Mouse (Mus musculus): ENCODE data around the gene Dvl3.

The Dvl3 gene

DNA sequence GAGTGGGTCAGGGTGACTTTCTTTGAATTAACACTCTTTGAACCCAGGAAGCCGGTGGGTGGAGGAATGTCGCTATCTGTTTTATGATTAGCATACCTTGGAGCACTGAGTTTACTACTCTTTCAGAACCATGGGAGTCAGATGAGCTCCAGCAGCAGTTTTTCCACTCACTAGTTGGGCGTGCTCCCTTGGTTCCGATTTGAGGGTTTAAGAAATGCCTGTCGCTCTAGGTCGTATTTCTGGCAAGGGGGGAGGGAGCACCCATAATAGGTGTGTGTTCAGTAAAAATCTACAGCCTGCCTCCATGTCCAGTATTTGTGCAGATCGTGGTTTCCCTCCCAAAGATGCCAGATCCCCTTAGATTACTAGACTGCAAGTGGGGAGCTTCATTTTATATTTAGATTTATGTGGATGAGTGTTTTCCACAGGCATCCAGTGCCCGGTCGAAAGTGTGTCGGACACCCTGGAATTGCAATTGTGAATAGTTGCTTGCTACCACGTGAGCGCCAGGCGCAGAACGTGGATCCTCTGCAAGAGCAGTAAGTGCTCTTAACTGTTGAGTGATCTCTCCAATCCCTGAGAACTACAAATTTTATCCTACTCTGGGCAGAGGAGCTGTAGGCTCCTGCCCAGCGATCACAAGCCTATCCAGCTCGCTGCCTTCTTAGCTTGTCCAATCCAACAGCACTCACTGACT, 18.7 kb upstream of the Dvl3 start:
- DNase-seq (ENCODE audit: low read depth, low spot score) = no peak

GRCm38 (mm10) chr16:20498677-20499475, 17.9 kb upstream of the Dvl3 start, which contains the start of gene Eif2b5:
Gene Eif2b5, plus strand, starts transcription at chr16:20498817.
- peak; percentile 91 for DNase-seq (ENCODE audit: low read depth, low spot score)

DNA sequence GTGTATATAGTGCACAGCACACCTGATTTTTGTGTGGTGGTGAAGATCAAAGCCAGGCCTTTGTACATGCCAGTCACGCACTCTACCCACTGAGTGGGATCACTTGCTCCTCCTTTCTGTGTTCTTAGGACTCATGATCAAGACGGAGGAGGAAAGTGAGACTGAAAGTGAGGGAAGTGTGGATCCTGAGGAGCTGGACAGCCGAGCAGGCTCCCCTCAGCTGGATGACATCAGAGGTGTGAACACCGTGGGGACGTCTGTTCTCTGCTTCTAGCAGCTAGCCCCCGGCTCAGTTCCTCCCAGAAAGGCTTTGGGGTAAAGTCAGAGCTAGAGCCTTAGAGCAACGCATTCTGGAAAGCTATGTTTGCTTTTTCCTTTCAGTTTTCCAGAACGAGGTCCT, 10.8 kb upstream of the Dvl3 start:
- DNase-seq (ENCODE audit: low read depth, low spot score) = no peak

DNA sequence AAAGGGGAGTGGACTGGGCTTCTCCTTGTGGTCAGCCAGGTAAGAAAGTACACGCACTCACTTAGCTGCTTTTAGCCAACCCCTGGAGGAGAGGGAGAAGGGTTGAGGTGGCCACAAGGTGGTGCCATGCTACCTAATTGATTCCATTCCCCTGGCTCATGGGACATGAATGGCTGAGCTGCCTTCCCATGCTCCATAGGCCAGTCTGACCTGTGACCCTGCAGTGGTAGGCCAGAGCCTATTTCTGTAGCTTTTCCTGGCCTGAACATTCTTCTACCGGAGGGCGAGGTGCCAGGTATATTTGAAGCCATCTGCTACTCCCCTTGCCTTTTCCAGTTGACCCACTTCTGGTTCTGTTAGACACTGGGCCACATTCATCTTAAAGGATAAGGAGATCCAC, 7.4 kb upstream of the Dvl3 start:
- DNase-seq (ENCODE audit: low read depth, low spot score) = no peak

GRCm38 (mm10) chr16:20511277-20511847, 5.4 kb upstream of the Dvl3 start:
- no peak for DNase-seq (ENCODE audit: low read depth, low spot score)

- DNase-seq (ENCODE audit: low read depth, low spot score) = no peak
Measured at GRCm38 (mm10) chr16:20516032-20516431, 750 bp upstream of the Dvl3 start.

GRCm38 (mm10) chr16:20517216-20517615, 434 bp downstream of the Dvl3 start:
- no peak for DNase-seq (ENCODE audit: low read depth, low spot score)

- DNase-seq (ENCODE audit: low read depth, low spot score) = no peak
Measured at GRCm38 (mm10) chr16:20517701-20518374, 1.1 kb downstream of the Dvl3 start.

- no peak for DNase-seq (ENCODE audit: low read depth, low spot score)
Measured at GRCm38 (mm10) chr16:20523886-20524285, 7.1 kb downstream of the Dvl3 start.

- DNase-seq (ENCODE audit: low read depth, low spot score) = no peak
Measured at GRCm38 (mm10) chr16:20528779-20529178, 12.0 kb downstream of the Dvl3 start.

GRCm38 (mm10) chr16:20529375-20529774, 12.6 kb downstream of the Dvl3 start:
- no peak for DNase-seq (ENCODE audit: low read depth, low spot score)

DNA sequence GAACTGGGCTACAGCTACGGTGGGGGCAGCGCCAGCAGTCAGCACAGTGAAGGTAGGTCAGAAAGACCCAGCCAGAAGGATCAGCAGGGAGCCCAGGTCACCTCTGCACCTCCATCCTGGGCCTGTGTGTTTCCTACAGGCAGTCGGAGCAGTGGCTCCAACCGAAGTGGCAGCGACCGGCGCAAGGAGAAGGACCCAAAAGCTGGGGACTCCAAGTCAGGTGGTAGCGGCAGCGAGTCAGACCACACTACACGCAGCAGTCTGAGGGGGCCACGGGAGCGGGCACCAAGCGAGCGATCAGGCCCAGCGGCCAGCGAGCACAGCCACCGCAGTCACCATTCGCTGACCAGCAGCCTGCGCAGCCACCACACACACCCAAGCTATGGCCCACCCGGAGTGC, 14.2 kb downstream of the Dvl3 start:
- no peak for DNase-seq (ENCODE audit: low read depth, low spot score)

GRCm38 (mm10) chr16:20534617-20535295, 18.0 kb downstream of the Dvl3 start:
- DNase-seq (ENCODE audit: low read depth, low spot score) = no peak

- peak; percentile 99 for DNase-seq (ENCODE audit: low read depth, low spot score)
Measured at GRCm38 (mm10) chr16:20535296-20536080, 18.7 kb downstream of the Dvl3 start, which contains the start of gene Ap2m1. Gene Ap2m1, plus strand, starts transcription at chr16:20535478.

DNA sequence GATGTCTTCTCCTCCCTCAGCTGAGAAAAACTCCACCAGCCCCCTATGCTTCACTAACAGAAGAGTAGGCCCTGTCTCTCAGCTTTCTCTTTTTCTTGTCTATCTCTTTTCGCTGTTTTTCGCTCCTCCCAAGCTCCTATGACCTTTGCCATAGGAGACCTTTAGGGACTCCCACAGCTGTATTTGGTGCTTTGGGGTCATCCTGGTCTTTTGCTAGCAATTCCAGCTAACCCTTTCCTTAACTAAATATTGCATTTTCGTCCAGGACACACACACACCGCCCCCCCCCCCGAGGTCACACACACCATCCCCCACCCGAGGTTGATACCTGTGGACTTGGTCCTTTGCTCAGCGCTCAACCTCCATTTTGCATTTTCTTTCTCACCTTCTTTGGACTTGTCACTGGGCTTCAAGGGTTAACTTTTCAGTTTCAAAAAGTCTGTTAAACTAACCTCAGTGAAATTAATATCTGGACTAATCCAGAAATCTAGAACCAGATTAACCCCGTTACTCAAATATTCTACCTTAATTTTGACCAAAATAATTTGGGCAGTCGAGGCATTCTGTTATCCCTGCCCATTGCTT, 19.4 kb downstream of the Dvl3 start:
- no peak for DNase-seq (ENCODE audit: low read depth, low spot score)

- no peak for DNase-seq (ENCODE audit: low read depth, low spot score)
Measured at GRCm38 (mm10) chr16:20537071-20537471, 20.3 kb downstream of the Dvl3 start.

GRCm38 (mm10) chr16:20537601-20538320, 21.0 kb downstream of the Dvl3 start:
- DNase-seq (ENCODE audit: low read depth, low spot score) = no peak

DNA sequence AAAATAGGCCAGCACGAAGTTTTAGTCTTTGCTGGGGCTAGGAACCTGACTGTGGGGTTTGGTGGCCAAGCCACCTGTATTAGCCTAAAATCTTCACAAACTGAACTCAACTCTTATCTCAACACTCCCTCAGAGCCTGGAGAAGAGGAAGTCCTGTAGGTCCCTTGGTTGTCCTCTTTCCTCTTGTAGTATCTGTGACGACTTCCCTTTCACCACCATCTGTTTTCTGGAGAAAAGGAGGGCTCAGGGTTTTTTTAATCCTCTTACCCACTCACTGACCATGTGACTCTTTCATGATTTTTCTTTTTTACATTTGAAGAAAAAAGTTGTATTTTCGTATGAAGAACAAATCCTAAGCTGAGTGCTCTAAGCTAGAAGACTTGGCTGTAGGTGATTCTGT, 22.9 kb downstream of the Dvl3 start:
- no peak for DNase-seq (ENCODE audit: low read depth, low spot score)

DNA sequence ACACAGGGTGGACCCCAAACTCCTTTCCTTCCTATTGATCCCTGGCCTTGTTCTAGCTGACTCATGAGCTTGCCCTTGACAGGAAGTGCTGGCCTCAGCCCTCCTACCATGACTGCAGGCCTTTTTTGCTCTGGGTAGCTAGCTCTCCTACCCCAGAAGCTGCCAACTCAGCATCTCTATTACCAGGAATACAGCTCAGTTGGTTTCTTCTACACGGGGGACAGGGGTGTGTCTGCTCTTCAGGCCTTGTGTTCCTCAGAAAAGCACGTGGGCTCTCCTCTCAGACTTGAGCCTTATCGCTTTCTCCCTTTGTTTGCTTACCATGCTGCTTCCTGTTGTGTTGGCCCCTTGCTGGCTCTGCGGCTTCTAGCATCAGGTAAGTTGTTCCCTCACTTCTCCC, 23.7 kb downstream of the Dvl3 start:
- DNase-seq (ENCODE audit: low read depth, low spot score) = no peak

DNA sequence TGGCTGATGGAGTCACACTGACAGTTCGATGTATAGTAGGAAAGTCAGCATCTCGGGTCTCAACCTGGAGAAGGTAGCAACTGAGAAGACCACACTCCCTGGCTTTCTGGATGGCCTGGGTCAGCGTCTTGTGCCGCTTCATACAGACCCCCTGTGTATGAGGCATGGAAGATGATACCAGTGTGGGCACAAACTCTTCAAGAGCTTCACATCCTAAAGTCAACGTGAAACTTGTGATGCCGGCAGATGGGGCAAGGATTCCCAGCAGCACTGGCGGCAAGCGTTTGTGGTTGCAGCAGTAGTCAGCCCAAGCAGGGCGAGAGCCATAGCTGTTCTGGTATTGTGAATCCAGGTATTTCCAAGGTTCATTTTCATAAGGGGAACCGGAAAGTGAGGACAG, 28.9 kb downstream of the Dvl3 start:
- DNase-seq (ENCODE audit: low read depth, low spot score) = no peak
